Mouse (Mus musculus): ENCODE results near the gene Lrfn5. TPM values are rescaled to one million over a fixed set of nuclear protein-coding genes. Genes with fewer than 3 reads are reported as not detected.

The Lrfn5 gene
- polyA plus RNA-seq, 1 experiment from 2014 or later: 0.80 TPM

- no peak for DNase-seq (ENCODE audit: low spot score)
- H3K4me3 ChIP-seq (ENCODE audit: low read depth, low read length): no peak overlapping the region
- no peaks in the 10 kb centered on the region for H3K9me3 ChIP-seq (ENCODE audit: control insufficient read depth, low read length)
- H3K27ac ChIP-seq (ENCODE audit: low read depth, low read length): no peak overlapping the region
- H3K4me2 ChIP-seq: no peak overlapping the region
- H3K9ac ChIP-seq (ENCODE audit: low read depth, low read length): no peak overlapping the region
- no peaks in the 10 kb centered on the region for H3K36me3 ChIP-seq (ENCODE audit: control insufficient read depth, insufficient read depth, low read length)
- H3K4me1 ChIP-seq (replicated peaks; ENCODE audit: control insufficient read depth, insufficient read depth, low read length): no peaks in the 10 kb centered on the region
- no peaks in the 10 kb centered on the region for H3K27me3 ChIP-seq (replicated peaks; ENCODE audit: control insufficient read depth, insufficient read depth, low read length)
- ATAC-seq (replicated peaks; ENCODE audit: low FRiP score): no peak
- WGBS: 84% methylated on average over 3 of the region's 3 CpGs
These were observed 84.9 kb downstream of the Lrfn5 start for GRCm38 (mm10) chr12:61607871-61608270.

- Histone ChIP-seq H3K27me3 (replicated peaks; ENCODE audit: control insufficient read depth, insufficient read depth, low read length) (no peaks in the 10 kb centered on the region), H3K4me1 (replicated peaks; ENCODE audit: control insufficient read depth, insufficient read depth, low read length) (no peaks in the 10 kb centered on the region), H3K4me2 (no peak overlapping the region), H3K9ac (ENCODE audit: low read depth, low read length) (no peak overlapping the region), H3K9me3 (ENCODE audit: control insufficient read depth, low read length) (no peaks in the 10 kb centered on the region), H3K4me3 (ENCODE audit: low read depth, low read length) (no peak overlapping the region), H3K36me3 (ENCODE audit: control insufficient read depth, insufficient read depth, low read length) (no peaks in the 10 kb centered on the region), H3K27ac (ENCODE audit: low read depth, low read length) (no peak overlapping the region)
- ATAC-seq (replicated peaks; ENCODE audit: low FRiP score) (no peak), DNase-seq (ENCODE audit: low spot score) (no peak)
- WGBS: 67% methylated on average over 1 of the region's 1 CpGs
These were observed 87.1 kb downstream of the Lrfn5 start for GRCm38 (mm10) chr12:61610081-61610480.

GRCm38 (mm10) chr12:61624532-61624931 is 101.6 kb downstream of the Lrfn5 start:
- no peak for ATAC-seq (replicated peaks; ENCODE audit: low FRiP score)
- Histone ChIP-seq H3K27ac (ENCODE audit: low read depth, low read length) (no peak overlapping the region), H3K4me1 (replicated peaks; ENCODE audit: control insufficient read depth, insufficient read depth, low read length) (no peaks in the 10 kb centered on the region), H3K4me3 (ENCODE audit: low read depth, low read length) (no peak overlapping the region), H3K4me2 (no peak overlapping the region), H3K9ac (ENCODE audit: low read depth, low read length) (no peak overlapping the region), H3K36me3 (ENCODE audit: control insufficient read depth, insufficient read depth, low read length) (no peaks in the 10 kb centered on the region), H3K9me3 (ENCODE audit: control insufficient read depth, low read length) (no peaks in the 10 kb centered on the region), H3K27me3 (replicated peaks; ENCODE audit: control insufficient read depth, insufficient read depth, low read length) (no peaks in the 10 kb centered on the region)
- no peak for DNase-seq (ENCODE audit: low spot score)

- Histone ChIP-seq H3K9me3 (ENCODE audit: control insufficient read depth, low read length) (no peaks in the 10 kb centered on the region), H3K27me3 (replicated peaks; ENCODE audit: control insufficient read depth, insufficient read depth, low read length) (no peaks in the 10 kb centered on the region), H3K36me3 (ENCODE audit: control insufficient read depth, insufficient read depth, low read length) (no peaks in the 10 kb centered on the region), H3K9ac (ENCODE audit: low read depth, low read length) (no peak overlapping the region), H3K4me1 (replicated peaks; ENCODE audit: control insufficient read depth, insufficient read depth, low read length) (no peaks in the 10 kb centered on the region), H3K4me2 (no peak overlapping the region), H3K27ac (ENCODE audit: low read depth, low read length) (no peak overlapping the region), H3K4me3 (ENCODE audit: low read depth, low read length) (no peak overlapping the region)
- no peak for ATAC-seq (replicated peaks; ENCODE audit: low FRiP score)
- WGBS: 80% methylated on average over 5 of the region's 5 CpGs
- no peak for DNase-seq (ENCODE audit: low spot score)
These were observed 131.4 kb downstream of the Lrfn5 start for GRCm38 (mm10) chr12:61654380-61654779.

- H3K4me3 ChIP-seq (ENCODE audit: low read depth, low read length): no peak overlapping the region
- H3K36me3 ChIP-seq (ENCODE audit: control insufficient read depth, insufficient read depth, low read length): no peaks in the 10 kb centered on the region
- H3K9me3 ChIP-seq (ENCODE audit: control insufficient read depth, low read length): no peaks in the 10 kb centered on the region
- H3K4me2 ChIP-seq: no peak overlapping the region
- no peak overlapping the region for H3K9ac ChIP-seq (ENCODE audit: low read depth, low read length)
- DNase-seq (ENCODE audit: low spot score) (no peak), ATAC-seq (replicated peaks; ENCODE audit: low FRiP score) (no peak)
- no peak overlapping the region for H3K27ac ChIP-seq (ENCODE audit: low read depth, low read length)
- no peaks in the 10 kb centered on the region for H3K4me1 ChIP-seq (replicated peaks; ENCODE audit: control insufficient read depth, insufficient read depth, low read length)
- H3K27me3 ChIP-seq (replicated peaks; ENCODE audit: control insufficient read depth, insufficient read depth, low read length): no peaks in the 10 kb centered on the region
These were observed 200.2 kb downstream of the Lrfn5 start for GRCm38 (mm10) chr12:61723158-61723557.

GRCm38 (mm10) chr12:61807073-61807605 is 284.2 kb downstream of the Lrfn5 start:
- Histone ChIP-seq H3K9ac (ENCODE audit: low read depth, low read length) (no peak overlapping the region), H3K36me3 (ENCODE audit: control insufficient read depth, insufficient read depth, low read length) (no peaks in the 10 kb centered on the region), H3K27me3 (replicated peaks; ENCODE audit: control insufficient read depth, insufficient read depth, low read length) (no peaks in the 10 kb centered on the region), H3K4me3 (ENCODE audit: low read depth, low read length) (no peak overlapping the region), H3K9me3 (ENCODE audit: control insufficient read depth, low read length) (no peaks in the 10 kb centered on the region), H3K27ac (ENCODE audit: low read depth, low read length) (no peak overlapping the region), H3K4me1 (replicated peaks; ENCODE audit: control insufficient read depth, insufficient read depth, low read length) (no peaks in the 10 kb centered on the region), H3K4me2 (no peak overlapping the region)
- no peak for ATAC-seq (replicated peaks; ENCODE audit: low FRiP score)
- WGBS: 81% methylated on average over 4 of the region's 4 CpGs
- no peak for DNase-seq (ENCODE audit: low spot score)

GRCm38 (mm10) chr12:61823601-61824000 is 300.7 kb downstream of the Lrfn5 start:
- ATAC-seq (replicated peaks; ENCODE audit: low FRiP score): no peak
- H3K9ac ChIP-seq (ENCODE audit: low read depth, low read length): no peak overlapping the region
- no peak overlapping the region for H3K4me2 ChIP-seq
- no peaks in the 10 kb centered on the region for H3K9me3 ChIP-seq (ENCODE audit: control insufficient read depth, low read length)
- H3K27ac ChIP-seq (ENCODE audit: low read depth, low read length): no peak overlapping the region
- WGBS: 84% methylated on average over 5 of the region's 5 CpGs
- no peak for DNase-seq (ENCODE audit: low spot score)
- no peaks in the 10 kb centered on the region for H3K27me3 ChIP-seq (replicated peaks; ENCODE audit: control insufficient read depth, insufficient read depth, low read length)
- H3K4me3 ChIP-seq (ENCODE audit: low read depth, low read length): no peak overlapping the region
- H3K4me1 ChIP-seq (replicated peaks; ENCODE audit: control insufficient read depth, insufficient read depth, low read length): no peaks in the 10 kb centered on the region
- H3K36me3 ChIP-seq (ENCODE audit: control insufficient read depth, insufficient read depth, low read length): no peaks in the 10 kb centered on the region

GRCm38 (mm10) chr12:61826311-61826710 is 303.4 kb downstream of the Lrfn5 start:
- H3K27me3 ChIP-seq (replicated peaks; ENCODE audit: control insufficient read depth, insufficient read depth, low read length): no peaks in the 10 kb centered on the region
- no peaks in the 10 kb centered on the region for H3K9me3 ChIP-seq (ENCODE audit: control insufficient read depth, low read length)
- no peak overlapping the region for H3K4me2 ChIP-seq
- WGBS: 15% methylated on average over 1 of the region's 1 CpGs
- H3K36me3 ChIP-seq (ENCODE audit: control insufficient read depth, insufficient read depth, low read length): no peaks in the 10 kb centered on the region
- DNase-seq (ENCODE audit: low spot score) (no peak), ATAC-seq (replicated peaks; ENCODE audit: low FRiP score) (no peak)
- H3K9ac ChIP-seq (ENCODE audit: low read depth, low read length): no peak overlapping the region
- no peak overlapping the region for H3K27ac ChIP-seq (ENCODE audit: low read depth, low read length)
- no peak overlapping the region for H3K4me3 ChIP-seq (ENCODE audit: low read depth, low read length)
- H3K4me1 ChIP-seq (replicated peaks; ENCODE audit: control insufficient read depth, insufficient read depth, low read length): no peaks in the 10 kb centered on the region

GRCm38 (mm10) chr12:61842599-61843291 is 319.8 kb downstream of the Lrfn5 start:
- no peaks in the 10 kb centered on the region for H3K36me3 ChIP-seq (ENCODE audit: control insufficient read depth, insufficient read depth, low read length)
- no peaks in the 10 kb centered on the region for H3K27me3 ChIP-seq (replicated peaks; ENCODE audit: control insufficient read depth, insufficient read depth, low read length)
- no peak overlapping the region for H3K27ac ChIP-seq (ENCODE audit: low read depth, low read length)
- no peak for DNase-seq (ENCODE audit: low spot score)
- H3K4me1 ChIP-seq (replicated peaks; ENCODE audit: control insufficient read depth, insufficient read depth, low read length): no peaks in the 10 kb centered on the region
- no peaks in the 10 kb centered on the region for H3K9me3 ChIP-seq (ENCODE audit: control insufficient read depth, low read length)
- no peak overlapping the region for H3K9ac ChIP-seq (ENCODE audit: low read depth, low read length)
- 88% methylated on average over 9 of the region's 9 CpGs for WGBS
- H3K4me2 ChIP-seq: no peak overlapping the region
- no peak overlapping the region for H3K4me3 ChIP-seq (ENCODE audit: low read depth, low read length)
- no peak for ATAC-seq (replicated peaks; ENCODE audit: low FRiP score)

Measured in liver, embryonic 11.5 days (tissue).